Mouse (Mus musculus) neural tube, embryonic 11.5 days (tissue): ENCODE results near the gene Cldn18. TPM values are rescaled to one million over a fixed set of nuclear protein-coding genes. Genes with fewer than 3 reads are reported as not detected.

Experiments
- ATAC-seq: fragments of 200-750 bp; cut with Nextera tagmentation; 2 replicates; pipeline ENCODE4 v1.8.0; 2017; ENCODE audit warnings: moderate number of reproducible peaks, mild to moderate bottlenecking, moderate TSS enrichment, moderate library complexity; ENCODE audit not compliant: insufficient read depth, low FRiP score, low TSS enrichment
- DNase-seq: peaks from one replicate; pipeline ENCODE4 v3.0.0-alpha.2; 2015; ENCODE audit warnings: low spot score
- H3K27ac ChIP-seq: fragments of 300-500 bp; sonication (generic); 2 replicates; pipeline ENCODE4 v1.5.1; 2014; ENCODE audit warnings: low read depth, mild to moderate bottlenecking, low read length
- H3K27me3 ChIP-seq: fragments of 300-500 bp; sonication (generic); 2 replicates; pipeline ENCODE4 v1.6.1; 2014; ENCODE audit warnings: mild to moderate bottlenecking, low read length, mixed read lengths; ENCODE audit not compliant: control insufficient read depth, insufficient read depth
- H3K36me3 ChIP-seq: fragments of 300-500 bp; sonication (generic); 2 replicates; pipeline ENCODE4 v1.6.1; 2014; ENCODE audit warnings: mild to moderate bottlenecking, low read length, moderate library complexity, mixed read lengths; ENCODE audit not compliant: control insufficient read depth, insufficient read depth
- H3K4me1 ChIP-seq: fragments of 300-500 bp; sonication (generic); 2 replicates; pipeline ENCODE4 v1.6.1; 2014; ENCODE audit warnings: low read length, mixed read lengths; ENCODE audit not compliant: control insufficient read depth, insufficient read depth
- H3K4me2 ChIP-seq: fragments of 300-500 bp; sonication (generic); 2 replicates; pipeline ENCODE4 v1.6.1; 2014; ENCODE audit warnings: low read depth, mild to moderate bottlenecking, moderate library complexity
- H3K4me3 ChIP-seq: fragments of 300-500 bp; sonication (generic); 2 replicates; pipeline ENCODE4 v1.5.1; 2014; ENCODE audit warnings: low read depth, low read length
- H3K9ac ChIP-seq: fragments of 300-500 bp; sonication (generic); 2 replicates; pipeline ENCODE4 v1.6.1; 2014; ENCODE audit warnings: mild to moderate bottlenecking, low read length
- H3K9me3 ChIP-seq: fragments of 300-500 bp; sonication (generic); 2 replicates; pipeline ENCODE4 v1.6.1; 2016; ENCODE audit warnings: low read length; ENCODE audit not compliant: control insufficient read depth
- WGBS: fragments of 180-500 bp; shearing (Covaris S2); extraction: QIAGEN DNeasy Blood & Tissue Kit; methylation state at CpG from one replicate; pipeline ENCODE4 v1.1.7; 2014; 5-methylcytosine and 5-hydroxymethylcytosine counted together
- polyA plus RNA-seq: library from polyadenylated mRNA; unstranded; fragments of >200 nt; fragmentation: Nextera tagmentation; extraction: Ambion mirVana; gene quantifications from 2 replicates; pipeline ENCODE4 v1.2.1, GENCODE M21; 2014

Gene Cldn18
- polyA plus RNA-seq, 1 experiment from 2014 or later = not detected

- Histone ChIP-seq H3K27me3 (no peaks in the 10 kb centered on the region), H3K9me3 (no peaks in the 10 kb centered on the region), H3K4me2 (no peak overlapping the region), H3K9ac (no peak overlapping the region), H3K4me1 (no peaks in the 10 kb centered on the region), H3K27ac (no peak overlapping the region), H3K36me3 (peaks cover 9% of the 10 kb centered on the region), H3K4me3 (no peak overlapping the region)
- DNase-seq (no peak), ATAC-seq (no peak)
- 89% methylated on average over 10 of the region's 10 CpGs for WGBS
Measured at GRCm38 (mm10) chr9:99662887-99663286, 54.2 kb downstream of the Cldn18 start.

- H3K36me3 ChIP-seq = peaks cover 5% of the 10 kb centered on the region
- H3K4me2 ChIP-seq = no peak overlapping the region
- no peak overlapping the region for H3K27ac ChIP-seq
- no peak overlapping the region for H3K9ac ChIP-seq
- WGBS = 29% methylated on average over 7 of the region's 7 CpGs
- H3K9me3 ChIP-seq = no peaks in the 10 kb centered on the region
- H3K27me3 ChIP-seq = no peaks in the 10 kb centered on the region
- ATAC-seq (no peak), DNase-seq (peak; percentile 83)
- no peaks in the 10 kb centered on the region for H3K4me1 ChIP-seq
- no peak overlapping the region for H3K4me3 ChIP-seq
Measured at GRCm38 (mm10) chr9:99662406-99662805, 54.7 kb downstream of the Cldn18 start.

DNA sequence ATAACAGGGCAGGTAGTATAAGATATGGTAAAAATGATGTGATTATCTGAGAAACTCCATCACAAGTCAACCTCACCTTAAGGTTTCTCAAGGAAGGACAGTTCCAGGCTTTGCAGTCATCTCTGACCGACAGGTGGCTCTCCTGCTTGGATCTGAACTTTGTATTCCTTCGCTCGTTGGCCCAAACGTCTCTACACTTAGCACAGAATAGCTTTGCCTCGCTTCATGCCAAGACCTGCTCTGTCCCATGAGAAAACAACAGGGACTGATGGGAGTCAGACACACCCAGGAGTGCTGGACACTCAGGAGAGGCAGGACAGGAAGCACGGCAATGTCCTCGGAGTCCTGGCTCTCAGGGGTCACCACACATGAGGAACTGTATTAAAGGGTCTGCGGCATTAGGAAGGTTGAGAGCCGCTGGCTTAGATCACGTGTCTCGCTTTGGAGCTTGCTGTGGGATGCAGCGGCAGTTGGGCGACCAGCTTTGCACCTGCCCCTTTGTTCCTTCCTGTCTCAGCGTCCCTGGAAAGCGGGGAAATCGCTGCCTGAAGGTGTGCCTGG is 55.4 kb downstream of the Cldn18 start:
- Histone ChIP-seq H3K27ac (no peak overlapping the region), H3K4me3 (no peak overlapping the region), H3K4me1 (no peaks in the 10 kb centered on the region), H3K9ac (no peak overlapping the region), H3K36me3 (peaks cover 4% of the 10 kb centered on the region; the same call in 1 of the 2 replicates), H3K9me3 (no peaks in the 10 kb centered on the region), H3K4me2 (no peak overlapping the region), H3K27me3 (no peaks in the 10 kb centered on the region)
- ATAC-seq (no peak), DNase-seq (no peak)
- WGBS = 83% methylated on average over 16 of the region's 16 CpGs

- H3K36me3 ChIP-seq = 0 out of 2 replicates have a peak, but pooled peaks cover 4% of the 10 kb centered on the region
- H3K9ac ChIP-seq = no peak overlapping the region
- no peak overlapping the region for H3K27ac ChIP-seq
- H3K4me2 ChIP-seq = no peak overlapping the region
- no peaks in the 10 kb centered on the region for H3K9me3 ChIP-seq
- DNase-seq (no peak), ATAC-seq (no peak)
- no peaks in the 10 kb centered on the region for H3K27me3 ChIP-seq
- no peaks in the 10 kb centered on the region for H3K4me1 ChIP-seq
- no peak overlapping the region for H3K4me3 ChIP-seq
- WGBS = 79% methylated on average over 10 of the region's 10 CpGs
Measured at GRCm38 (mm10) chr9:99660756-99661155, 56.3 kb downstream of the Cldn18 start.

GRCm38 (mm10) chr9:99646102-99646501 is 71.0 kb downstream of the Cldn18 start:
- H3K9me3 ChIP-seq = no peaks in the 10 kb centered on the region
- DNase-seq (no peak), ATAC-seq (no peak)
- H3K4me3 ChIP-seq = no peak overlapping the region
- WGBS = 94% methylated on average over 6 of the region's 6 CpGs
- H3K36me3 ChIP-seq = peaks cover 18% of the 10 kb centered on the region
- no peaks in the 10 kb centered on the region for H3K4me1 ChIP-seq
- no peak overlapping the region for H3K27ac ChIP-seq
- H3K27me3 ChIP-seq = no peaks in the 10 kb centered on the region
- no peak overlapping the region for H3K9ac ChIP-seq
- no peak overlapping the region for H3K4me2 ChIP-seq

- Histone ChIP-seq H3K27ac (no peak overlapping the region), H3K4me2 (no peak overlapping the region), H3K36me3 (peaks cover 15% of the 10 kb centered on the region), H3K9ac (no peak overlapping the region), H3K4me1 (no peaks in the 10 kb centered on the region), H3K9me3 (no peaks in the 10 kb centered on the region), H3K27me3 (no peaks in the 10 kb centered on the region), H3K4me3 (no peak overlapping the region)
- ATAC-seq = no peak
- no peak for DNase-seq
- WGBS = 85% methylated on average over 6 of the region's 6 CpGs
Measured at GRCm38 (mm10) chr9:99645416-99645815, 71.7 kb downstream of the Cldn18 start.

- H3K27me3 ChIP-seq = no peaks in the 10 kb centered on the region
- ATAC-seq = no peak
- WGBS = 92% methylated on average over 5 of the region's 5 CpGs
- peaks cover 16% of the 10 kb centered on the region for H3K36me3 ChIP-seq
- H3K27ac ChIP-seq = no peak overlapping the region
- H3K4me1 ChIP-seq = no peaks in the 10 kb centered on the region
- no peak for DNase-seq
- no peaks in the 10 kb centered on the region for H3K9me3 ChIP-seq
- H3K9ac ChIP-seq = no peak overlapping the region
- no peak overlapping the region for H3K4me2 ChIP-seq
- H3K4me3 ChIP-seq = no peak overlapping the region
Measured at GRCm38 (mm10) chr9:99639957-99640356, 77.1 kb downstream of the Cldn18 start.

Other genes starting within 250 kb of the Cldn18 start
- 39.4 and 41.7 TPM in 2 replicates for gene Armc8, start 148.4 kb downstream of the Cldn18 start, polyA plus RNA-seq
- gene Dbr1, start 141.5 kb downstream of the Cldn18 start, polyA plus RNA-seq = 31.1 and 35.2 TPM in 2 replicates
- gene A4gnt, start 104.8 kb downstream of the Cldn18 start, polyA plus RNA-seq = not detected in 2 replicates
- gene Dzip1l, start 87.8 kb downstream of the Cldn18 start, polyA plus RNA-seq = 14.5 and 15.5 TPM in 2 replicates
- gene Sox14, start 158.9 kb upstream of the Cldn18 start, polyA plus RNA-seq = 4.2 and 4.8 TPM in 2 replicates